24 mouse cellular contexts compared by ENCODE assay signal in genomic region chr9:104566468-104566867, GRCm38 (mm10). TPM values are rescaled to one million over a fixed set of nuclear protein-coding genes. Genes with fewer than 3 reads are reported as not detected.
DNase-seq lines count a peak whose midpoint lies in the region; ATAC-seq lines count a peak whose summit lies in the region.
"Had no signal": no experiment of that assay in that cellular context is flagged by ENCODE, and none has a peak within 500 bp of the region (broad histone marks: within the 10 kb centered on the region; RNA-seq: fewer than 3 reads in every experiment).

No protein-coding gene starts in this region.

- DNase-seq in forebrain, embryonic 14.5 days (ENCODE audit: low spot score): peak; percentile 65
- DNase-seq in forebrain, embryonic 11.5 days (ENCODE audit: low spot score): no peak
- DNase-seq in right cerebral cortex, adult 18-20 months: peak; percentile 15
- no peak for DNase-seq in right cerebral cortex, postnatal 14 days
- peak; percentile 26 to 36 for DNase-seq in layer of hippocampus, postnatal 10 days (ENCODE audit: low spot score in 2 of 2)
- DNase-seq in gastrocnemius, postnatal 4 days (ENCODE audit: low spot score in 2 of 2): no peak
- no peak for DNase-seq in retina, embryonic 14.5 days (ENCODE audit: low spot score)
- DNase-seq: adrenal gland, adult 8-10 months; adrenal gland, postnatal 36 days; B cell, adult 2 months; cerebellum, adult 11-12 months; cerebellum, adult 9-10 months; cerebellum, postnatal 25 days; gastrocnemius, postnatal 14 days; heart, adult 11 months; heart, postnatal 36 days had no signal

- H3K9me3 ChIP-seq in forebrain, embryonic 14.5 days (replicated peaks; ENCODE audit: control insufficient read depth, low read length): no peaks in the 10 kb centered on the region
- H3K9me3 ChIP-seq in forebrain, embryonic 11.5 days (ENCODE audit: control insufficient read depth, low read length): no peaks in the 10 kb centered on the region
- no peaks in the 10 kb centered on the region for H3K9me3 ChIP-seq in intestine, embryonic 15.5 days
- H3K9me3 ChIP-seq: embryonic facial prominence, embryonic 12.5 days; forebrain, embryonic 15.5 days; heart, embryonic 13.5 days; hindbrain, embryonic 15.5 days had no signal

- H3K27ac ChIP-seq in forebrain, embryonic 14.5 days (ENCODE audit: low read depth, low read length): no peak overlapping the region
- H3K27ac ChIP-seq in forebrain, embryonic 11.5 days (ENCODE audit: low read depth, low read length): no peak overlapping the region
- no peak overlapping the region for H3K27ac ChIP-seq in intestine, embryonic 15.5 days
- H3K27ac ChIP-seq: embryonic facial prominence, embryonic 12.5 days; forebrain, embryonic 15.5 days; heart, embryonic 13.5 days; hindbrain, embryonic 15.5 days had no signal

- H3K9ac ChIP-seq in forebrain, embryonic 14.5 days (ENCODE audit: low read length): no peak overlapping the region
- no peak overlapping the region for H3K9ac ChIP-seq in forebrain, embryonic 11.5 days (ENCODE audit: low read length)
- no peak overlapping the region for H3K9ac ChIP-seq in intestine, embryonic 15.5 days
- H3K9ac ChIP-seq: embryonic facial prominence, embryonic 12.5 days; forebrain, embryonic 15.5 days; heart, embryonic 13.5 days; hindbrain, embryonic 15.5 days had no signal

- peaks cover 6% of the 10 kb centered on the region; the same call in 1 of the 2 replicates for H3K27me3 ChIP-seq in forebrain, embryonic 14.5 days (replicated peaks; ENCODE audit: control insufficient read depth, insufficient read depth, low read length)
- peaks cover 5% of the 10 kb centered on the region for H3K27me3 ChIP-seq in forebrain, embryonic 11.5 days (ENCODE audit: control insufficient read depth, insufficient read depth, low read length)
- peaks cover 16% of the 10 kb centered on the region; the same call in 1 of the 2 replicates for H3K27me3 ChIP-seq in intestine, embryonic 15.5 days (replicated peaks)

- no peaks in the 10 kb centered on the region for H3K36me3 ChIP-seq in forebrain, embryonic 14.5 days (ENCODE audit: control insufficient read depth, insufficient read depth, low read length)
- no peaks in the 10 kb centered on the region for H3K36me3 ChIP-seq in forebrain, embryonic 11.5 days (ENCODE audit: control insufficient read depth, insufficient read depth, low read length)
- H3K36me3 ChIP-seq in intestine, embryonic 15.5 days: no peaks in the 10 kb centered on the region
- H3K36me3 ChIP-seq: embryonic facial prominence, embryonic 12.5 days; forebrain, embryonic 15.5 days; G1E; heart, embryonic 13.5 days; hindbrain, embryonic 15.5 days had no signal

- peak; percentile 63; the same call in 1 of the 2 replicates for ATAC-seq in forebrain, embryonic 14.5 days
- no peak for ATAC-seq in forebrain, embryonic 11.5 days (replicated peaks; ENCODE audit: low FRiP score)
- no peak for ATAC-seq in intestine, embryonic 15.5 days
- ATAC-seq: CD4-positive, CD25-positive, alpha-beta regulatory T cell, adult 4 months; forebrain, embryonic 15.5 days had no signal

- 78% methylated on average over 5 of the region's 5 CpGs for WGBS in forebrain, embryonic 14.5 days
- WGBS in forebrain, embryonic 11.5 days: 89% methylated on average over 5 of the region's 5 CpGs
- 86% methylated on average over 5 of the region's 5 CpGs for WGBS in intestine, embryonic 15.5 days

- H3K4me1 ChIP-seq in forebrain, embryonic 14.5 days (ENCODE audit: control insufficient read depth, insufficient read depth, low read length): no peaks in the 10 kb centered on the region
- H3K4me1 ChIP-seq in forebrain, embryonic 11.5 days (replicated peaks; ENCODE audit: control insufficient read depth, insufficient read depth, low read length): no peaks in the 10 kb centered on the region
- no peaks in the 10 kb centered on the region for H3K4me1 ChIP-seq in intestine, embryonic 15.5 days (replicated peaks)
- H3K4me1 ChIP-seq: embryonic facial prominence, embryonic 12.5 days; heart, embryonic 13.5 days had no signal

- H3K4me2 ChIP-seq in forebrain, embryonic 14.5 days (ENCODE audit: low read length): no peak overlapping the region
- H3K4me2 ChIP-seq in forebrain, embryonic 11.5 days (ENCODE audit: low read depth, low read length, severe bottlenecking): no peak overlapping the region
- H3K4me2 ChIP-seq in intestine, embryonic 15.5 days (replicated peaks): no peak overlapping the region
- H3K4me2 ChIP-seq: embryonic facial prominence, embryonic 12.5 days; forebrain, embryonic 15.5 days; heart, embryonic 13.5 days; hindbrain, embryonic 15.5 days had no signal

- H3K4me3 ChIP-seq in forebrain, embryonic 14.5 days (ENCODE audit: low read depth, low read length): no peak overlapping the region
- H3K4me3 ChIP-seq in forebrain, embryonic 11.5 days (ENCODE audit: low read depth, low read length): no peak overlapping the region
- no peak overlapping the region for H3K4me3 ChIP-seq in intestine, embryonic 15.5 days (replicated peaks)
- H3K4me3 ChIP-seq: embryonic facial prominence, embryonic 12.5 days; forebrain, embryonic 15.5 days; heart, embryonic 13.5 days; hindbrain, embryonic 15.5 days had no signal

RNA-seq across cellular contexts. Expression of gene Cpne4, which starts 19.4 kb away (rescaled TPM):
- polyA plus RNA-seq in forebrain, embryonic 14.5 days (2014; fragmentation: Nextera tagmentation; extraction: Ambion mirVana): 15.6 and 19.2 TPM in 2 replicates
- polyA plus RNA-seq in forebrain, embryonic 11.5 days (2014; fragmentation: Nextera tagmentation; extraction: Ambion mirVana): 0.25 and 0.39 TPM in 2 replicates
- 100 to 1,000 TPM; 112 to 118 TPM for total RNA-seq in layer of hippocampus, postnatal 10 days (2021)
- polyA plus RNA-seq in intestine, embryonic 15.5 days (2015; fragmentation: Nextera tagmentation; extraction: Ambion mirVana): 0.28 and 0.73 TPM in 2 replicates
- not detected for total RNA-seq in gastrocnemius, postnatal 4 days (2021)
- total RNA-seq: G1E; gastrocnemius, adult 18-20 months; gastrocnemius, postnatal 14 days had no signal
- polyA plus RNA-seq: CD4-positive, CD25-positive, alpha-beta regulatory T cell, adult 4 months; G1E had no signal

Comparison
In these comparisons a context has a peak if more than half of its experiments do, and no peak if none do; other contexts are left out.
1. DNase-seq: peak in forebrain, embryonic 14.5 days (single experiment), right cerebral cortex, adult 18-20 months (single experiment) and layer of hippocampus, postnatal 10 days (2 of 2); none in forebrain, embryonic 11.5 days (single experiment), right cerebral cortex, postnatal 14 days (single experiment), gastrocnemius, postnatal 4 days (0 of 2) and retina, embryonic 14.5 days (single experiment).